Mouse (Mus musculus): ENCODE measurements around the gene Nfe2. TPM values are rescaled to one million over a fixed set of nuclear protein-coding genes. Genes with fewer than 3 reads are reported as not detected.
"Not testable (repeated sequence)": the region's sequence is repeated elsewhere in the genome, so short reads cannot be mapped to it uniquely, and the experiment has no call there.

Gene Nfe2
- polyA plus RNA-seq, 1 experiment from 2014 or later, result 10.5 TPM

- H3K9me3 ChIP-seq (ENCODE audit: low read length), result no peaks in the 10 kb centered on the region
- H3K27me3 ChIP-seq (replicated peaks; ENCODE audit: insufficient read depth, low read length), result no peaks in the 10 kb centered on the region
- H3K4me2 ChIP-seq (replicated peaks; ENCODE audit: low read depth, low read length), result peak overlapping the region; percentile 74
- peak; percentile 79 for DNase-seq (ENCODE audit: low spot score)
- TF ChIP-seq EP300 (IDR thresholded peaks at IDR 0.05) (no peak), CTCF (IDR thresholded peaks at IDR 0.05) (peak; percentile 59)
- H3K9ac ChIP-seq (replicated peaks; ENCODE audit: low read depth), result peak overlapping the region; percentile 48; the same call in 1 of the 2 replicates
- peak; percentile 31 for ATAC-seq
- H3K4me1 ChIP-seq (ENCODE audit: insufficient read depth, low read depth, low read length), result peaks cover 7% of the 10 kb centered on the region; the same call in 1 of the 2 replicates
- H3K36me3 ChIP-seq (ENCODE audit: insufficient read depth, low read length), result no peaks in the 10 kb centered on the region
- peak overlapping the region; percentile 2; the same call in 1 of the 2 replicates for H3K27ac ChIP-seq (ENCODE audit: low read length)
- H3K4me3 ChIP-seq (ENCODE audit: low read depth, low read length), result peak overlapping the region; percentile 44
- WGBS, result 1% methylated on average over 16 of the region's 25 CpGs
Measured at GRCm38 (mm10) chr15:103255169-103255568, 3.0 kb downstream of the Nfe2 start.

GRCm38 (mm10) chr15:103253352-103253751 lies 4.9 kb downstream of the Nfe2 start:
- H3K27ac ChIP-seq (ENCODE audit: low read length), result no peak overlapping the region
- 90% methylated on average over 1 of the region's 1 CpGs for WGBS

GRCm38 (mm10) chr15:103252660-103253059 lies 5.5 kb downstream of the Nfe2 start:
- 0 out of 2 replicates have a peak, but pooled peaks cover 11% of the 10 kb centered on the region for H3K36me3 ChIP-seq (ENCODE audit: insufficient read depth, low read length)
- no peak overlapping the region for H3K4me2 ChIP-seq (replicated peaks; ENCODE audit: low read depth, low read length)
- no peaks in the 10 kb centered on the region for H3K9me3 ChIP-seq (ENCODE audit: low read length)
- ATAC-seq, result 0 out of 2 replicates have a peak, but pooled peaks have one; percentile 23
- peaks cover 5% of the 10 kb centered on the region; the same call in 1 of the 2 replicates for H3K4me1 ChIP-seq (ENCODE audit: insufficient read depth, low read depth, low read length)
- DNase-seq (ENCODE audit: low spot score), result peak; percentile 50
- no peak overlapping the region for H3K4me3 ChIP-seq (ENCODE audit: low read depth, low read length)
- TF ChIP-seq CTCF (IDR thresholded peaks at IDR 0.05) (no peak), EP300 (IDR thresholded peaks at IDR 0.05) (peak; percentile 50)
- H3K27ac ChIP-seq (ENCODE audit: low read length), result no peak overlapping the region
- no peak overlapping the region for H3K9ac ChIP-seq (replicated peaks; ENCODE audit: low read depth)
- 77% methylated on average over 3 of the region's 3 CpGs for WGBS
- H3K27me3 ChIP-seq (replicated peaks; ENCODE audit: insufficient read depth, low read length), result no peaks in the 10 kb centered on the region

More at GRCm38 (mm10) chr15:103253352-103253751, 4.9 kb downstream of the Nfe2 start:
- TF ChIP-seq EP300 (IDR thresholded peaks at IDR 0.05), result no peak
- TF ChIP-seq CTCF (IDR thresholded peaks at IDR 0.05), result no peak
- ATAC-seq, result no peak
- DNase-seq (ENCODE audit: low spot score), result no peak
- 0 out of 2 replicates have a peak, but pooled peaks cover 5% of the 10 kb centered on the region for H3K36me3 ChIP-seq (ENCODE audit: insufficient read depth, low read length)
- no peak overlapping the region for H3K4me2 ChIP-seq (replicated peaks; ENCODE audit: low read depth, low read length)
- no peak overlapping the region for H3K4me3 ChIP-seq (ENCODE audit: low read depth, low read length)
- peaks cover 7% of the 10 kb centered on the region; the same call in 1 of the 2 replicates for H3K4me1 ChIP-seq (ENCODE audit: insufficient read depth, low read depth, low read length)
- no peaks in the 10 kb centered on the region for H3K9me3 ChIP-seq (ENCODE audit: low read length)
- H3K27me3 ChIP-seq (replicated peaks; ENCODE audit: insufficient read depth, low read length), result no peaks in the 10 kb centered on the region
- H3K9ac ChIP-seq (replicated peaks; ENCODE audit: low read depth), result no peak overlapping the region

DNA sequence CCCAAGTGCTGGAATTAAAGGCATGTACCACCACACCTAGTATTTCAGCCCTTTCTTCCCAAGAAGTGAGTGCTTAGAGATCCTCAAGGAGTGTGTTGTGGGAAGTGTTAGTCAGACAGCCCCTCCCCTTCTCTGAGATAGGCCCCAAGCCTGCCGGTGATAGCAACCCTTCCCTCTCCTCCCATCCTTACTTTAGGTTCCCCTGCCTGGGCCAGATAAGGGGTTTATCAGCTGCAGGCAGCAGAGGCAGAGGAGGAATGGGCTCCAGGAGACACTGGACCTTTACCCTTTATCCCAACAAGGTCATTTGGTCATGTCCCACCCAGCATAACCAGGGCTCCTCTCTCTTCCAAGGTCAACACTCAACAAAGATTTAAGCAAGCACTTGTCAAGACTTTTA lies 6.6 kb downstream of the Nfe2 start:
- Histone ChIP-seq H3K36me3 (ENCODE audit: insufficient read depth, low read length) (peaks cover 21% of the 10 kb centered on the region), H3K4me1 (ENCODE audit: insufficient read depth, low read depth, low read length) (peaks cover 3% of the 10 kb centered on the region; the same call in 1 of the 2 replicates), H3K27ac (ENCODE audit: low read length) (no peak overlapping the region), H3K9ac (replicated peaks; ENCODE audit: low read depth) (no peak overlapping the region), H3K4me2 (replicated peaks; ENCODE audit: low read depth, low read length) (no peak overlapping the region), H3K27me3 (replicated peaks; ENCODE audit: insufficient read depth, low read length) (no peaks in the 10 kb centered on the region), H3K4me3 (ENCODE audit: low read depth, low read length) (no peak overlapping the region), H3K9me3 (ENCODE audit: low read length) (no peaks in the 10 kb centered on the region)
- TF ChIP-seq EP300 (IDR thresholded peaks at IDR 0.05) (no peak), CTCF (IDR thresholded peaks at IDR 0.05) (no peak)
- DNase-seq (ENCODE audit: low spot score), result no peak
- WGBS, result 35% methylated on average over 1 of the region's 1 CpGs
- peak; percentile 8; the same call in 1 of the 2 replicates for ATAC-seq

DNA sequence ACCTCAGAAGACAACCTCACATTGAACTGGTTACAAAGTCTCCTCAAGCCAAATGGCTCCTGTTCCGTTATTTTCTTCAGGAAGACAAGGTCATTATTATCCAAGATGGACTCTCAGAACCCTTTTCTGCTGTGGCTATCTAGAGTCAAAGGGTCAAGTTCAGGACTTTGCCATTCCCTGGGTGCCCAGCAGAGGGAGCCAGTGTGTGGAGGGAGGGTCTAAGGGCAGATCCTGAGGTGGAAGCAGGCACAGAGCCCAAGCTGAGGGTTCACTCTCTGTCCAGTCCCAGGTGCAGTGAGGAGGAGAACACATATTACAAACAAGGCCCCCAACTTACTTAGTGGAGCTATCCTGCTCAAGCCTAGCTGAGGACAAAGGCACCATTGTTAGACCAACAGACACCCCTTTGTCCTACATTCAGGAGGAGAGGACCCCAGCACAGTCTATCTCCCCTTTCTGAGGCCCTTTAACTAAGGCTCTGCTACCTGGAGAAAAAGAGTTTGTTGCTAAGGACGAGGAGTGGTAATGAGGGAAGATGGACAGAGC lies 7.9 kb downstream of the Nfe2 start:
- WGBS, result 17% methylated on average over 2 of the region's 2 CpGs
- no peak overlapping the region for H3K4me2 ChIP-seq (replicated peaks; ENCODE audit: low read depth, low read length)
- no peak overlapping the region for H3K27ac ChIP-seq (ENCODE audit: low read length)
- H3K9me3 ChIP-seq (ENCODE audit: low read length), result no peaks in the 10 kb centered on the region
- peaks cover 26% of the 10 kb centered on the region for H3K36me3 ChIP-seq (ENCODE audit: insufficient read depth, low read length)
- DNase-seq (ENCODE audit: low spot score), result peak; percentile 80
- peaks cover 3% of the 10 kb centered on the region; the same call in 1 of the 2 replicates for H3K4me1 ChIP-seq (ENCODE audit: insufficient read depth, low read depth, low read length)
- no peak for TF ChIP-seq EP300 (IDR thresholded peaks at IDR 0.05)
- peak; percentile 96 for TF ChIP-seq CTCF (IDR thresholded peaks at IDR 0.05)
- H3K9ac ChIP-seq (replicated peaks; ENCODE audit: low read depth), result no peak overlapping the region
- ATAC-seq, result peak; percentile 29
- no peak overlapping the region for H3K4me3 ChIP-seq (ENCODE audit: low read depth, low read length)
- H3K27me3 ChIP-seq (replicated peaks; ENCODE audit: insufficient read depth, low read length), result no peaks in the 10 kb centered on the region

DNA sequence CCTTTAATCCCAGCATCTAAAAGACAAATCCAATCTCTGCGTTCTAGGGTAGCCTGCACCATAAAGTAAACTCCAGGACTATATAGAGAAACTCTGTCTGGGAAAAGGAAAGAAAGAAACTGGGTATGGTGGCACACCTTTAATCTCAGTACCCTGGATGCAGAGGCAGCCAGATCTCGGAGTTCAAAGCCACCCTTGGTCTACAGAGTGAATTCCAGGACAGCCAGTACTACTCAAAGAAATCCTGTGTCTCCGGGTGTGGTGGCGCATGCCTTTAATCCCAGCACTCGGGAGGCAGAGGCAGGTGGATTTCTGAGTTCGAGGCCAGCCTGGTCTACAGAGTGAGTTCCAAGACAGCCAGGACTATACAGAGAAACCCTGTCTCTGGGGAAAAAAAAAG lies 8.7 kb downstream of the Nfe2 start:
- H3K9ac ChIP-seq (replicated peaks; ENCODE audit: low read depth); DNase-seq (ENCODE audit: low spot score); H3K9me3 ChIP-seq (ENCODE audit: low read length); H3K27ac ChIP-seq (ENCODE audit: low read length); ATAC-seq; H3K4me2 ChIP-seq (replicated peaks; ENCODE audit: low read depth, low read length); H3K4me3 ChIP-seq (ENCODE audit: low read depth, low read length); H3K27me3 ChIP-seq (replicated peaks; ENCODE audit: insufficient read depth, low read length); H3K4me1 ChIP-seq (ENCODE audit: insufficient read depth, low read depth, low read length): not testable (repeated sequence)
- 80% methylated on average over 6 of the region's 6 CpGs for WGBS
- peaks cover 26% of the 10 kb centered on the region for H3K36me3 ChIP-seq (ENCODE audit: insufficient read depth, low read length)

All from lung, postnatal 0 days (tissue).